Mouse (Mus musculus) heart, adult 18-20 months (tissue): ENCODE results near the gene Snai1. TPM values are rescaled to one million over a fixed set of nuclear protein-coding genes. Genes with fewer than 3 reads are reported as not detected.

ENCODE experiments used
- DNase-seq, 2 experiments: peaks; one replicate each; pipeline ENCODE4 v3.0.0; 2021 to 2022; ENCODE audit warnings: mixed read lengths in 1 of 2
- total RNA-seq, 2 experiments: library from RNA; stranded (reverse); gene quantifications; 2 replicates each; pipeline ENCODE4 v1.2.3; 2021

Snai1 gene
- total RNA-seq, 2 experiments from 2014 or later: 1.2 to 2.1 TPM

DNA sequence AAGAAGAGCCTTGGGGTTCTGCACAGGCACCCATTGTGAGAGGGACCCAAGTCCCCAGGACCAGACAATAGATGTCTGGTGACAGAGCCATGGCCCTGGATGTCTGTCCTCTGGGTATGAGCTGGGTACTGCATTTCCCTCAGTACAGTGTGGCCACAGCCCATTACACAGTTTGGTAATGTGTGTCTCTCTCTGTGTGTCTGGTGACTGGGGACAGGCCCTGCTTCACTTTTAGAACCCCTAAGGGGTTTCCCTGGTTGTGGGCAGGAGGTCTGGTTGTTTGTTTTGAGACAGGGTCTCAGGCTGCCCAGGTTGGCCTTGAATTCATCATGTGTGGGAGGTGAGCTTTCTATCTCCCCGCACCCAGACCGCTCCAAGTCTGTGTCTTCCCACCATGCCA lies 47.3 kb downstream of the Snai1 start:
- DNase-seq: no peak

- DNase-seq: peak; percentile 60 to 66
Measured at GRCm38 (mm10) chr2:167586041-167586440, 48.0 kb downstream of the Snai1 start.

GRCm38 (mm10) chr2:167586976-167587375 lies 49.0 kb downstream of the Snai1 start:
- peak in 1 of 2 experiments; percentile 55 for DNase-seq

DNA sequence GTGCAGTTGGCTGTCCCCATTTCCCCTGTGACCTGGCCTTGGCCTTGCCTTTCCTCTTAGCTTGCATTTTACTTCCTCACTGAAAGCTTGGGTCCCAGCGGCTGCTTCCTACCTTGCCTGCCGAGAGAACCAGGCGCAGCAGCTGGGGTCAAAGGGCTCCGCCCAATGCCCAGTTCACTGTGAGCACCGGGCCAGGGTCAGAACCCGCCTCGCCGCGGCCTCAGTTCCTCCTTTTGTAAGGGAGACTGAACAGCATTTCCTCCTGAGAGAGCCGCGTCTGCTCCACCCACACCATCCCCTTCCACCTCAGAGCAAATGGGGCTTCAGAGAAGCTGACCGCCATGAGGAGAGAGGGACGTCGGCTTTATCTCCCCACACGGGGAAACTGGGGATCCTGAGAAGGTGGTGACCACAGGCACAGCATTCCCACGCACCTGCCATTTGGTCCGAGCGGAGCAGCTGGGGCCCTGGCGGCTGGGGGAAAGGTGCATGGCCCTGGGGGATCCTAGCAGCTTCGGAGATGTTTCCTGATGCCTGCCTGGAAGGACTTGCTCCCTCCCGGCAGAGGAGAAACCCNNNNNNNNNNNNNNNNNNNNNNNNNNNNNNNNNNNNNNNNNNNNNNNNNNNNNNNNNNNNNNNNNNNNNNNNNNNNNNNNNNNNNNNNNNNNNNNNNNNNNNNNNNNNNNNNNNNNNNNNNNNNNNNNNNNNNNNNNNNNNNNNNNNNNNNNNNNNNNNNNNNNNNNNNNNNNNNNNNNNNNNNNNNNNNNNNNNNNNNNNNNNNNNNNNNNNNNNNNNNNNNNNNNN lies 51.0 kb downstream of the Snai1 start:
- DNase-seq: peak; percentile 75 to 90

Other genes starting within 250 kb of the Snai1 start
- gene B4galt5, start 189.0 kb upstream of the Snai1 start, total RNA-seq: 10 to 100 TPM; 12.0 to 13.6 TPM
- 10 to 100 TPM; 20.5 to 26.8 TPM for gene Slc9a8, start 116.5 kb upstream of the Snai1 start, total RNA-seq
- gene Rnf114, start 45.5 kb upstream of the Snai1 start, total RNA-seq: 10 to 100 TPM; 72.0 to 72.3 TPM
- 10 to 100 TPM; 13.1 to 16.4 TPM for gene Spata2, start 45.3 kb upstream of the Snai1 start, total RNA-seq
- gene Ube2v1, start 93.9 kb downstream of the Snai1 start, total RNA-seq: 100 to 1,000 TPM; 119 to 126 TPM
- gene Gm20431, start 123.3 kb downstream of the Snai1 start, total RNA-seq: 10 to 100 TPM in 1 of 2 experiments, 1 to 10 TPM in 1; 9.3 to 17.0 TPM
- 100 to 1,000 TPM; 127 to 160 TPM for gene Cebpb, start 150.7 kb downstream of the Snai1 start, total RNA-seq
- gene Tmem189, start 151.6 kb downstream of the Snai1 start, total RNA-seq: 10 to 100 TPM; 22.0 to 23.0 TPM